Mouse (Mus musculus) MEL (cell line): ENCODE data around the gene Thumpd2. TPM values are rescaled to one million over a fixed set of nuclear protein-coding genes. Genes with fewer than 3 reads are reported as not detected.
A peak's percentile ranks its signal among the peaks of the same experiment; 100 is the strongest.

Experiments
- DNase-seq: peaks from one replicate; pipeline ENCODE4 v3.0.0; 2011; ENCODE audit warnings: low read depth, low spot score
- H3K27ac ChIP-seq: 2 replicates; pipeline ENCODE4 v1.5.1; 2012; ENCODE audit warnings: low read depth, mild to moderate bottlenecking, control low read depth, low read length, moderate library complexity; ENCODE audit not compliant: control insufficient read depth
- H3K27me3 ChIP-seq, 2 experiments: fragments of 150-350 bp in 1 of 2; sonication (generic) in 1 of 2; 2 replicates each; pipeline ENCODE4 v1.6.1; 2012; ENCODE audit warnings: low read length in 2 of 2, mild to moderate bottlenecking in 2 of 2, improper control_type of control experiment in 1 of 2, moderate library complexity in 1 of 2; ENCODE audit not compliant: insufficient read depth in 2 of 2, control insufficient read depth in 1 of 2
- H3K36me3 ChIP-seq, 2 experiments: 2 replicates each; pipeline ENCODE4 v1.6.1; 2012 to 2014; ENCODE audit warnings: low read length in 2 of 2, improper control_type of control experiment in 1 of 2, inconsistent platforms in 1 of 2, mild to moderate bottlenecking in 1 of 2; ENCODE audit not compliant: insufficient read depth in 2 of 2, control insufficient read depth in 1 of 2
- H3K4me1 ChIP-seq, 2 experiments: fragments of 150-350 bp in 1 of 2; sonication (generic) in 1 of 2; 2 replicates each; pipeline ENCODE4 v1.6.1; 2012; ENCODE audit warnings: low read length in 2 of 2, improper control_type of control experiment in 1 of 2, mild to moderate bottlenecking in 1 of 2; ENCODE audit not compliant: insufficient read depth in 2 of 2, control insufficient read depth in 1 of 2
- H3K4me3 ChIP-seq, 2 experiments: fragments of 150-350 bp in 1 of 2; sonication (generic) in 1 of 2; 2 replicates each; pipeline ENCODE4 v1.5.1; 2012; ENCODE audit warnings: low read depth in 2 of 2, low read length in 2 of 2, mild to moderate bottlenecking in 2 of 2, moderate library complexity in 2 of 2, control low read depth in 1 of 2, improper control_type of control experiment in 1 of 2; ENCODE audit not compliant: control insufficient read depth in 1 of 2, insufficient read depth in 1 of 2
- H3K79me2 ChIP-seq: 2 replicates; pipeline ENCODE4 v1.6.1; 2012; ENCODE audit warnings: mild to moderate bottlenecking, low read length, moderate library complexity; ENCODE audit not compliant: control insufficient read depth, poor library complexity, insufficient read depth
- H3K9ac ChIP-seq: 2 replicates; pipeline ENCODE4 v1.6.1; 2012; ENCODE audit warnings: low read depth, mild to moderate bottlenecking, control low read depth, low read length, moderate library complexity; ENCODE audit not compliant: control insufficient read depth, poor library complexity, severe bottlenecking
- H3K9me3 ChIP-seq: fragments of 150-350 bp; sonication (generic); replicated peaks from 2 replicates; pipeline ENCODE4 v1.6.1; 2012; ENCODE audit warnings: mild to moderate bottlenecking, low read length, improper control_type of control experiment, moderate library complexity; ENCODE audit not compliant: insufficient read depth
- CHD1 ChIP-seq: IDR thresholded peaks from 2 replicates; pipeline ENCODE4 v1.6.1; 2012; ENCODE audit warnings: low read depth, mild to moderate bottlenecking, inconsistent platforms, low read length, improper control_type of control experiment
- CHD2 ChIP-seq: IDR thresholded peaks from 2 replicates; pipeline ENCODE4 v1.6.1; 2011; ENCODE audit warnings: low read length, improper control_type of control experiment
- CTCF ChIP-seq, 3 experiments: IDR thresholded peaks in 2 of 3; conservative IDR thresholded peaks in 1 of 3; 2 replicates each; pipeline ENCODE4 v1.5.1; 2011 to 2012; ENCODE audit warnings: low read length in 3 of 3, low read depth in 2 of 3, mild to moderate bottlenecking in 2 of 3, improper control_type of control experiment in 1 of 3, inconsistent platforms in 1 of 3, mixed read lengths in 1 of 3, moderate library complexity in 1 of 3; ENCODE audit not compliant: control insufficient read depth in 1 of 3, insufficient read depth in 1 of 3, poor library complexity in 1 of 3, severe bottlenecking in 1 of 3
- E2F4 ChIP-seq: IDR thresholded peaks from 2 replicates; pipeline ENCODE4 v1.6.1; 2011; ENCODE audit warnings: low read depth, low read length, improper control_type of control experiment, borderline replicate concordance
- ELF1 ChIP-seq: IDR thresholded peaks from 2 replicates; pipeline ENCODE4 v1.6.1; 2014; ENCODE audit warnings: low read depth, mild to moderate bottlenecking, inconsistent platforms, low read length, improper control_type of control experiment, moderate library complexity
- GABPA ChIP-seq: IDR thresholded peaks from 2 replicates; pipeline ENCODE4 v1.6.1; 2012; ENCODE audit warnings: low read depth, mild to moderate bottlenecking, inconsistent platforms, low read length, improper control_type of control experiment, moderate library complexity
- GATA1 ChIP-seq: IDR thresholded peaks from 2 replicates; pipeline ENCODE4 v1.6.1; 2011; ENCODE audit warnings: low read depth, low read length, improper control_type of control experiment
- HCFC1 ChIP-seq: IDR thresholded peaks from 2 replicates; pipeline ENCODE4 v1.6.1; 2012; ENCODE audit warnings: low read depth, mild to moderate bottlenecking, inconsistent platforms, low read length, improper control_type of control experiment, moderate library complexity
- KAT2A ChIP-seq: conservative IDR thresholded peaks from 2 replicates; pipeline ENCODE4 v1.6.1; 2012; ENCODE audit warnings: low read depth, low read length, improper control_type of control experiment, inconsistent platforms
- MAFK ChIP-seq: IDR thresholded peaks from 2 replicates; pipeline ENCODE4 v1.6.1; 2011; ENCODE audit warnings: low read depth, mild to moderate bottlenecking, low read length, improper control_type of control experiment, borderline replicate concordance
- MAX ChIP-seq: IDR thresholded peaks from 2 replicates; pipeline ENCODE4 v1.6.1; 2011; ENCODE audit warnings: low read length, improper control_type of control experiment
- MAZ ChIP-seq: IDR thresholded peaks from 2 replicates; pipeline ENCODE4 v1.6.1; 2012; ENCODE audit warnings: low read depth, mild to moderate bottlenecking, inconsistent platforms, low read length, improper control_type of control experiment
- MXI1 ChIP-seq: IDR thresholded peaks from 2 replicates; pipeline ENCODE4 v1.6.1; 2011; ENCODE audit warnings: mild to moderate bottlenecking, low read depth, low read length, improper control_type of control experiment
- MYC ChIP-seq: IDR thresholded peaks from 2 replicates; pipeline ENCODE4 v1.6.1; 2011; ENCODE audit warnings: low read depth, mild to moderate bottlenecking, low read length, improper control_type of control experiment, moderate library complexity
- NELFE ChIP-seq: IDR thresholded peaks from 2 replicates; pipeline ENCODE4 v1.6.1; 2011; ENCODE audit warnings: low read depth, low read length, improper control_type of control experiment
- NRF1 ChIP-seq: IDR thresholded peaks from 2 replicates; pipeline ENCODE4 v1.6.1; 2014; ENCODE audit warnings: low read depth, mild to moderate bottlenecking, inconsistent platforms, low read length, improper control_type of control experiment, moderate library complexity; ENCODE audit not compliant: poor library complexity, insufficient read depth, severe bottlenecking
- POLR2A ChIP-seq, 2 experiments: IDR thresholded peaks; 2 replicates each; pipeline ENCODE4 v1.6.1; 2011 to 2012; ENCODE audit warnings: low read length in 2 of 2, mild to moderate bottlenecking in 2 of 2, control low read depth in 1 of 2, improper control_type of control experiment in 1 of 2, low read depth in 1 of 2, moderate library complexity in 1 of 2; ENCODE audit not compliant: control insufficient read depth in 1 of 2, insufficient read depth in 1 of 2, poor library complexity in 1 of 2
- POLR2AphosphoS2 ChIP-seq: IDR thresholded peaks from 2 replicates; pipeline ENCODE4 v1.6.1; 2011; ENCODE audit warnings: low read length, improper control_type of control experiment
- POLR2AphosphoS5 ChIP-seq: IDR thresholded peaks from 2 replicates; pipeline ENCODE4 v1.6.1; 2012; ENCODE audit warnings: low read depth, borderline replicate concordance, mild to moderate bottlenecking, inconsistent platforms, low read length, moderate library complexity, mixed read lengths
- RAD21 ChIP-seq: IDR thresholded peaks from 2 replicates; pipeline ENCODE4 v1.6.1; 2011; ENCODE audit warnings: mild to moderate bottlenecking, low read depth, low read length, improper control_type of control experiment
- SIN3A ChIP-seq: IDR thresholded peaks from 2 replicates; pipeline ENCODE4 v1.6.1; 2012; ENCODE audit warnings: low read length, improper control_type of control experiment, inconsistent platforms
- TAL1 ChIP-seq: IDR thresholded peaks from 2 replicates; pipeline ENCODE4 v1.6.1; 2012; ENCODE audit warnings: mild to moderate bottlenecking, inconsistent platforms, low read length, moderate library complexity, mixed read lengths
- TBP ChIP-seq: IDR thresholded peaks from 2 replicates; pipeline ENCODE4 v1.8.0; 2011; ENCODE audit warnings: low read depth, low read length, improper control_type of control experiment
- UBTF ChIP-seq: IDR thresholded peaks from 2 replicates; pipeline ENCODE4 v1.6.1; 2012; ENCODE audit warnings: low read depth, mild to moderate bottlenecking, inconsistent platforms, low read length, improper control_type of control experiment, moderate library complexity, borderline replicate concordance; ENCODE audit not compliant: insufficient read depth
- USF2 ChIP-seq, 2 experiments: IDR thresholded peaks; 2 replicates each; pipeline ENCODE4 v1.6.1; 2011 to 2012; ENCODE audit warnings: improper control_type of control experiment in 2 of 2, low read length in 2 of 2, borderline replicate concordance in 1 of 2, inconsistent platforms in 1 of 2, low read depth in 1 of 2, mild to moderate bottlenecking in 1 of 2; ENCODE audit not compliant: insufficient read depth in 1 of 2
- ZC3H11A ChIP-seq: IDR thresholded peaks from 2 replicates; pipeline ENCODE4 v1.6.1; 2012; ENCODE audit warnings: low read depth, mild to moderate bottlenecking, inconsistent platforms, low read length, improper control_type of control experiment
- ZKSCAN1 ChIP-seq: IDR thresholded peaks from 2 replicates; pipeline ENCODE4 v1.6.1; 2012; ENCODE audit warnings: low read depth, mild to moderate bottlenecking, inconsistent platforms, low read length, improper control_type of control experiment, moderate library complexity
- ZNF384 ChIP-seq: IDR thresholded peaks from 2 replicates; pipeline ENCODE4 v1.6.1; 2012; ENCODE audit warnings: low read depth, mild to moderate bottlenecking, inconsistent platforms, low read length, improper control_type of control experiment
- polyA plus RNA-seq, 2 experiments: library from polyadenylated mRNA; stranded (reverse) in 1 of 2; unstranded in 1 of 2; fragments of >175 nt in 1 of 2; fragments of >200 nt in 1 of 2; gene quantifications; 2 replicates each; pipeline versions ENCODE4 v1.2.1 to v1.2.4; 2012; ENCODE audit warnings: low replicate concordance in 2 of 2, low read depth in 1 of 2; ENCODE audit not compliant: insufficient read length in 2 of 2, insufficient read depth in 1 of 2, missing spikeins in 1 of 2
- total RNA-seq: library from RNA; depleted of rRNA; stranded (reverse); fragments of 300-350 nt; gene quantifications from 2 replicates; pipeline ENCODE4 v1.2.3, GENCODE M21; 2012

Gene Thumpd2
- total and polyA plus RNA-seq, 3 experiments, result 15.1 to 15.5 TPM; not detected in 1

DNA sequence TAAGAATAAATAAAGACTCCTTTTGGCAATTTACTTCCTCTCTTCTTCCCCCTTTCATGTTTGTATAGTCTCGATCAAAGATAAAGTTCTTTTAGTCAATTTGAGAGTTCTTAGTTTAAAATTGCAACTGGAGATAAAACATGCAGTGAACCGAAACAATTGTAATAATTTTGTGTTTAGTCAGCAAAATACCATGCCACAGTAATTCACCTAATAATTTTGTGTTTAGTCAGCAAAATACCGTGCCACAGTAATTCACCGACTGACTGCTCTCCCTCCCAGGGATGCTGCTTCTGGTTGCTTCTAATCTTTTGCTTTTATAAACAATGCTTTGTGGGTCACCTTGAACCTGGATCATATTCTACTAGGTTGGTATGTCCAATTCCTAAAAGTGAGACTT is 22.9 kb upstream of the Thumpd2 start:
- no peak for DNase-seq
- Histone ChIP-seq H3K9ac (no peak overlapping the region), H3K27me3 (no peaks in the 10 kb centered on the region)

GRCm38 (mm10) chr17:81064279-81064978 is 453 bp downstream of the Thumpd2 start:
- no peaks in the 10 kb centered on the region for H3K9me3 ChIP-seq
- DNase-seq, result peak; percentile 77
- H3K27me3 ChIP-seq, result no peaks in the 10 kb centered on the region

More for the DNA sequence above, 22.9 kb upstream of the Thumpd2 start:
- Histone ChIP-seq H3K4me1 (no peaks in the 10 kb centered on the region; a peak in 1 of 4 replicates), H3K36me3 (no peaks in the 10 kb centered on the region), H3K27ac (no peak overlapping the region), H3K79me2 (no peaks in the 10 kb centered on the region), H3K9me3 (no peaks in the 10 kb centered on the region), H3K4me3 (no peak overlapping the region)
- TF ChIP-seq MAFK (peak; percentile 87), USF2 (IDR thresholded peaks at IDR 0.05; ENCODE audit: borderline replicate concordance in 1 of 2, insufficient read depth in 1 of 2, low read depth in 1 of 2, low read length in 2 of 2) (no peak)

DNA sequence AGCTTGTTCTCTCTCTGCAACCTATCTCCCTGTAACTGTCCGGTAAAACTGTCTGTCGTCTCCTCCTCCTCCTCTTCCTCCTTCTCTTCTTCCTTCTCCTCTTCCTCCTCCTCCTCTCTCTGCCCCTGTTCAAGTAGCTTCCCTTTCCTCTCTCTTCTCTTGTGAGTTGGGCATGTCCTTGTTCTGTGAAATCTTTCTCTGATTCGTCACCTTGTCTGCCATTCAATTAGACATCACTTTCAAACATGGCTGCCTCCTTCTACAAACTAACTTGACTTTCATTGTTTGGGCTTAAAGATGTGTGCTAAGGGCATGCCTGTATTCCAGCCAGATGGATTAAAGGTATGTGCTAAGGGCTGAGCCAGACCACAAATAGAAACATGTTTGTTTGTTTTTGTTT is 1.5 kb downstream of the Thumpd2 start:
- Histone ChIP-seq H3K4me3 (peak overlapping the region; percentile 35 to 91), H3K36me3 (peaks cover 0 to 6% of the 10 kb centered on the region in 2 experiments; a peak in 3 of 4 replicates), H3K9me3 (no peaks in the 10 kb centered on the region), H3K27ac (peak overlapping the region; percentile 69), H3K9ac (peak overlapping the region; percentile 4), H3K27me3 (no peaks in the 10 kb centered on the region), H3K79me2 (peaks cover 15% of the 10 kb centered on the region), H3K4me1 (peaks cover 0 to 3% of the 10 kb centered on the region in 2 experiments; a peak in 2 of 4 replicates)
- peak; percentile 91 for DNase-seq
- no peak for TF ChIP-seq MAFK
- no peak for TF ChIP-seq UBTF
- no peak for TF ChIP-seq GATA1
- TF ChIP-seq ELF1, result 0 out of 2 replicates have a peak, but pooled peaks have one; percentile 31
- TF ChIP-seq ZNF384, result no peak
- TF ChIP-seq KAT2A, result no peak
- TF ChIP-seq POLR2A (IDR thresholded peaks at IDR 0.05; ENCODE audit: control insufficient read depth in 1 of 2, insufficient read depth in 1 of 2, low read depth in 1 of 2, low read length in 2 of 2, poor library complexity in 1 of 2), result no peak; a peak in 1 of 4 replicates
- TF ChIP-seq TAL1, result no peak
- no peak for TF ChIP-seq MYC
- TF ChIP-seq MXI1, result no peak
- peak; percentile 2; the same call in 1 of the 2 replicates for TF ChIP-seq NELFE
- TF ChIP-seq TBP, result 0 out of 2 replicates have a peak, but pooled peaks have one; percentile 18
- TF ChIP-seq MAZ, result no peak
- TF ChIP-seq CTCF (IDR thresholded peaks at IDR 0.05 in 2 of 3, conservative IDR thresholded peaks at IDR 0.05 in 1 of 3; ENCODE audit: control insufficient read depth in 1 of 3, insufficient read depth in 1 of 3, low read depth in 2 of 3, low read length in 3 of 3, poor library complexity in 1 of 3, severe bottlenecking in 1 of 3), result no peak
- TF ChIP-seq ZKSCAN1, result no peak
- no peak for TF ChIP-seq CHD2

More at GRCm38 (mm10) chr17:81064279-81064978, 453 bp downstream of the Thumpd2 start:
- peak overlapping the region; percentile 55 for H3K27ac ChIP-seq
- H3K4me1 ChIP-seq, result peaks cover 0 to 7% of the 10 kb centered on the region in 2 experiments; a peak in 3 of 4 replicates
- H3K9ac ChIP-seq, result peak overlapping the region; percentile 99
- H3K79me2 ChIP-seq, result peaks cover 12% of the 10 kb centered on the region
- peak overlapping the region; percentile 91 to 92 for H3K4me3 ChIP-seq
- TF ChIP-seq RAD21, result no peak
- peak; percentile 40; the same call in 1 of the 2 replicates for TF ChIP-seq TBP
- TF ChIP-seq E2F4, result no peak
- TF ChIP-seq HCFC1, result no peak
- no peak for TF ChIP-seq CTCF (IDR thresholded peaks at IDR 0.05 in 2 of 3, conservative IDR thresholded peaks at IDR 0.05 in 1 of 3; ENCODE audit: control insufficient read depth in 1 of 3, insufficient read depth in 1 of 3, low read depth in 2 of 3, low read length in 3 of 3, poor library complexity in 1 of 3, severe bottlenecking in 1 of 3)
- TF ChIP-seq MAX, result peak; percentile 86
- no peak for TF ChIP-seq POLR2AphosphoS2
- TF ChIP-seq NRF1, result no peak
- TF ChIP-seq SIN3A, result peak; percentile 71
- no peak for TF ChIP-seq CHD1
- TF ChIP-seq USF2 (IDR thresholded peaks at IDR 0.05; ENCODE audit: borderline replicate concordance in 1 of 2, insufficient read depth in 1 of 2, low read depth in 1 of 2, low read length in 2 of 2), result no peak
- no peak for TF ChIP-seq ZKSCAN1
- TF ChIP-seq ELF1, result no peak
- no peak for TF ChIP-seq GABPA
- TF ChIP-seq POLR2AphosphoS5, result no peak
- peak; percentile 96 for TF ChIP-seq MXI1
- TF ChIP-seq MYC, result peak; percentile 76; the same call in 1 of the 2 replicates
- no peak for TF ChIP-seq ZC3H11A
- TF ChIP-seq, all 39 proteins: peak for 5
- peaks cover 0 to 12% of the 10 kb centered on the region in 2 experiments; a peak in 3 of 4 replicates for H3K36me3 ChIP-seq
